In genomic region chr13:42976967-42977366, GRCm38 (mm10) we compare ENCODE assay signal across 24 mouse cellular contexts.
DNase-seq lines count a peak whose midpoint lies in the region; ATAC-seq and TF ChIP-seq lines count a peak whose summit lies in the region.
"Had no signal": no experiment of that assay in that cellular context is flagged by ENCODE, and none has a peak within 500 bp of the region (broad histone marks: within the 10 kb centered on the region; RNA-seq: fewer than 3 reads in every experiment).

No protein-coding gene starts in this region.

- no peaks in the 10 kb centered on the region for H3K9me3 ChIP-seq in forebrain, embryonic 14.5 days (replicated peaks; ENCODE audit: control insufficient read depth, low read length)
- H3K9me3 ChIP-seq in forebrain, embryonic 13.5 days (replicated peaks) = no peaks in the 10 kb centered on the region
- no peaks in the 10 kb centered on the region for H3K9me3 ChIP-seq in embryonic facial prominence, embryonic 14.5 days (ENCODE audit: control insufficient read depth, low read length)
- H3K9me3 ChIP-seq: heart, embryonic 15.5 days; kidney, embryonic 15.5 days; limb, embryonic 15.5 days had no signal

- DNase-seq in forebrain, embryonic 14.5 days (ENCODE audit: low spot score) = peak; percentile 30
- peak; percentile 29 for DNase-seq in right cerebral cortex, adult 18-20 months
- no peak for DNase-seq in right cerebral cortex, postnatal 25 days
- DNase-seq in embryonic facial prominence, embryonic 14.5 days (ENCODE audit: low spot score) = peak; percentile 10
- peak; percentile 54 for DNase-seq in retina, postnatal 1 day
- no peak for DNase-seq in cerebellum, postnatal 25 days
- DNase-seq in kidney, adult 2 months = no peak
- DNase-seq: cerebellum, adult 11-12 months; cerebellum, postnatal 14 days; heart, postnatal 36 days; kidney, postnatal 36 days; layer of hippocampus, adult 9-11 months; left cerebral cortex, postnatal 4 days; lung, embryonic 14.5 days; thymus, postnatal 36 days had no signal

- no peak overlapping the region for H3K4me3 ChIP-seq in forebrain, embryonic 14.5 days (ENCODE audit: low read depth, low read length)
- H3K4me3 ChIP-seq in forebrain, embryonic 13.5 days = no peak overlapping the region
- H3K4me3 ChIP-seq in embryonic facial prominence, embryonic 14.5 days (ENCODE audit: low read depth, low read length) = no peak overlapping the region
- H3K4me3 ChIP-seq in kidney, adult 2 months (ENCODE audit: insufficient read depth, low read depth, low read length) = no peak overlapping the region
- H3K4me3 ChIP-seq: heart, embryonic 15.5 days; kidney, embryonic 15.5 days; limb, embryonic 15.5 days; megakaryocyte, embryonic 14.5 days had no signal

- no peaks in the 10 kb centered on the region for H3K36me3 ChIP-seq in forebrain, embryonic 14.5 days (ENCODE audit: control insufficient read depth, insufficient read depth, low read length)
- H3K36me3 ChIP-seq in forebrain, embryonic 13.5 days (ENCODE audit: poor library complexity, severe bottlenecking) = no peaks in the 10 kb centered on the region
- H3K36me3 ChIP-seq in embryonic facial prominence, embryonic 14.5 days (ENCODE audit: control insufficient read depth, insufficient read depth, low read length) = no peaks in the 10 kb centered on the region
- H3K36me3 ChIP-seq in kidney, adult 2 months (ENCODE audit: control insufficient read depth, insufficient read depth, low read length) = no peaks in the 10 kb centered on the region
- H3K36me3 ChIP-seq: heart, embryonic 15.5 days; kidney, embryonic 15.5 days; limb, embryonic 15.5 days had no signal

- H3K9ac ChIP-seq in forebrain, embryonic 14.5 days (ENCODE audit: low read length) = no peak overlapping the region
- no peak overlapping the region for H3K9ac ChIP-seq in forebrain, embryonic 13.5 days
- H3K9ac ChIP-seq in embryonic facial prominence, embryonic 14.5 days (ENCODE audit: low read depth, low read length) = no peak overlapping the region
- H3K9ac ChIP-seq: heart, embryonic 15.5 days; kidney, embryonic 15.5 days; limb, embryonic 15.5 days; liver, embryonic 14.5 days; lung, embryonic 14.5 days had no signal

- no peak overlapping the region for H3K4me2 ChIP-seq in forebrain, embryonic 14.5 days (ENCODE audit: low read length)
- no peak overlapping the region for H3K4me2 ChIP-seq in forebrain, embryonic 13.5 days
- H3K4me2 ChIP-seq in embryonic facial prominence, embryonic 14.5 days (ENCODE audit: low read depth, low read length) = no peak overlapping the region
- H3K4me2 ChIP-seq: heart, embryonic 15.5 days; kidney, embryonic 15.5 days; limb, embryonic 15.5 days; lung, embryonic 14.5 days had no signal

- H3K27ac ChIP-seq in forebrain, embryonic 14.5 days (ENCODE audit: low read depth, low read length) = no peak overlapping the region
- no peak overlapping the region for H3K27ac ChIP-seq in forebrain, embryonic 13.5 days
- H3K27ac ChIP-seq in embryonic facial prominence, embryonic 14.5 days (replicated peaks; ENCODE audit: low read depth, low read length) = no peak overlapping the region
- no peak overlapping the region for H3K27ac ChIP-seq in kidney, adult 2 months (ENCODE audit: insufficient read depth, low read depth, low read length)
- H3K27ac ChIP-seq: heart, embryonic 15.5 days; hindbrain, postnatal 0 days; kidney, embryonic 15.5 days; limb, embryonic 15.5 days; liver, embryonic 14.5 days had no signal

- whole genome bisulfite sequencing in forebrain, embryonic 14.5 days = 25% methylated on average over 5 of the region's 5 CpGs
- 25% methylated on average over 5 of the region's 5 CpGs for WGBS in forebrain, embryonic 13.5 days
- 77% methylated on average over 5 of the region's 5 CpGs for WGBS in embryonic facial prominence, embryonic 14.5 days
- WGBS in kidney, adult 2 months = 93% methylated on average over 5 of the region's 5 CpGs

- H3K4me1 ChIP-seq in forebrain, embryonic 14.5 days (ENCODE audit: control insufficient read depth, insufficient read depth, low read length) = no peaks in the 10 kb centered on the region
- H3K4me1 ChIP-seq in forebrain, embryonic 13.5 days = peaks cover 14% of the 10 kb centered on the region
- no peaks in the 10 kb centered on the region for H3K4me1 ChIP-seq in embryonic facial prominence, embryonic 14.5 days (ENCODE audit: control insufficient read depth, insufficient read depth, low read length)
- no peaks in the 10 kb centered on the region for H3K4me1 ChIP-seq in kidney, adult 2 months (ENCODE audit: control insufficient read depth, insufficient read depth, low read length)
- H3K4me1 ChIP-seq: heart, embryonic 15.5 days; limb, embryonic 15.5 days; megakaryocyte, embryonic 14.5 days had no signal

- TF ChIP-seq POLR2A in kidney, adult 2 months (IDR thresholded peaks at IDR 0.05; ENCODE audit: low read depth, low read length) = no peak

- ATAC-seq in forebrain, embryonic 14.5 days = no peak
- no peak for ATAC-seq in forebrain, embryonic 13.5 days
- no peak for ATAC-seq in embryonic facial prominence, embryonic 14.5 days (ENCODE audit: low read depth)
- ATAC-seq: hindbrain, postnatal 0 days; intestine, postnatal 0 days; Patski had no signal

- no peak for TF ChIP-seq CTCF in kidney, adult 2 months (conservative IDR thresholded peaks at IDR 0.05; ENCODE audit: insufficient read depth, insufficient read length, low read depth, low read length)

- H3K27me3 ChIP-seq in forebrain, embryonic 14.5 days (replicated peaks; ENCODE audit: control insufficient read depth, insufficient read depth, low read length) = no peaks in the 10 kb centered on the region
- H3K27me3 ChIP-seq in forebrain, embryonic 13.5 days = no peaks in the 10 kb centered on the region
- no peaks in the 10 kb centered on the region for H3K27me3 ChIP-seq in embryonic facial prominence, embryonic 14.5 days (replicated peaks; ENCODE audit: control insufficient read depth, insufficient read depth, low read length)
- H3K27me3 ChIP-seq in kidney, adult 2 months (replicated peaks; ENCODE audit: control insufficient read depth, insufficient read depth, low read length) = no peaks in the 10 kb centered on the region
- H3K27me3 ChIP-seq: heart, embryonic 15.5 days; kidney, embryonic 15.5 days; limb, embryonic 15.5 days; megakaryocyte, embryonic 14.5 days; Patski had no signal

Comparison
In these comparisons a context has a peak if more than half of its experiments do, and no peak if none do; other contexts are left out.
1. DNase-seq: peak in forebrain, embryonic 14.5 days (single experiment), right cerebral cortex, adult 18-20 months (single experiment), embryonic facial prominence, embryonic 14.5 days (single experiment) and retina, postnatal 1 day (single experiment); none in right cerebral cortex, postnatal 25 days (single experiment), cerebellum, postnatal 25 days (0 of 2) and kidney, adult 2 months (single experiment).